Mouse (Mus musculus) embryonic fibroblast, embryonic 13.5 days (primary cell): Measurements from ENCODE around the gene Tk1.

Experiments
- CTCF ChIP-seq: IDR thresholded peaks from 2 replicates; pipeline ENCODE4 v1.5.1; 2011; ENCODE audit warnings: mild to moderate bottlenecking, control low read depth, low read length, moderate library complexity, borderline replicate concordance; ENCODE audit not compliant: insufficient read depth
- POLR2A ChIP-seq: IDR thresholded peaks from 2 replicates; pipeline ENCODE4 v1.6.1; 2011; ENCODE audit warnings: low read depth, mild to moderate bottlenecking, control low read depth, low read length, moderate library complexity

DNA sequence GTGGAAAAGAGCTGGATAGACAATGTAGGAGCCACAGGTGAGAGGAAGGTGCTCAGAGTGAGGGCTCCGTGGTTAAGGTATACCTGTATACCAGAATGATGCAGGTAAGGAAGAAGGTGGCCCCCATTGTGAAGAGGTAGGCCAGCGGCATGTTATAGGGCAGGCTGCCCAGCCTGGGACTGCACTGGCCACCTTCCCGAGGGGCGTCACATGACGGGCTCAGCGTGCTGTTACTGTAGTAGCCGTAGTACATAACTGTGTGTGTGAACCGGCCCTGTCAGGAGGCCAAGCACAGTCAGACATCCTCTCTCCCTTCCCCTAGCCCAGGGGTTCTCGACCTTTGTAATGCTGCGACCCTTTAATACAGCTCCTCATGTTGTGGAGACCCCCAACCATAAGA lies 51.0 kb downstream of the Tk1 start:
- no peak for TF ChIP-seq POLR2A
- TF ChIP-seq CTCF = no peak
